Mouse (Mus musculus): ENCODE measurements around the gene Birc2.

Gene Birc2

GRCm38 (mm10) chr9:7783823-7784614, 52.8 kb downstream of the Birc2 start:
- peak in 1 of 2 experiments; percentile 19 for DNase-seq

- DNase-seq, result peak; percentile 54 to 59
Measured at GRCm38 (mm10) chr9:7780250-7781150, 56.4 kb downstream of the Birc2 start.

GRCm38 (mm10) chr9:7779786-7780185, 57.1 kb downstream of the Birc2 start:
- no peak for DNase-seq

GRCm38 (mm10) chr9:7778771-7779170, 58.1 kb downstream of the Birc2 start:
- DNase-seq, result no peak

- DNase-seq, result no peak
Measured at GRCm38 (mm10) chr9:7777652-7778051, 59.2 kb downstream of the Birc2 start.

GRCm38 (mm10) chr9:7776940-7777339, 59.9 kb downstream of the Birc2 start:
- DNase-seq, result no peak

GRCm38 (mm10) chr9:7775986-7776385, 60.9 kb downstream of the Birc2 start:
- DNase-seq, result no peak

GRCm38 (mm10) chr9:7775011-7775410, 61.9 kb downstream of the Birc2 start:
- no peak for DNase-seq

GRCm38 (mm10) chr9:7774538-7774937, 62.3 kb downstream of the Birc2 start:
- no peak for DNase-seq

GRCm38 (mm10) chr9:7773686-7774085, 63.2 kb downstream of the Birc2 start:
- no peak for DNase-seq

GRCm38 (mm10) chr9:7772773-7773454, 64.0 kb downstream of the Birc2 start:
- no peak for DNase-seq

GRCm38 (mm10) chr9:7772361-7772760, 64.5 kb downstream of the Birc2 start:
- no peak for DNase-seq

GRCm38 (mm10) chr9:7769491-7769890, 67.4 kb downstream of the Birc2 start:
- no peak for DNase-seq

- no peak for DNase-seq
Measured at GRCm38 (mm10) chr9:7769081-7769480, 67.8 kb downstream of the Birc2 start.
